Mouse (Mus musculus): Measurements from ENCODE around the gene Mgll. TPM values are rescaled to one million over a fixed set of nuclear protein-coding genes. Genes with fewer than 3 reads are reported as not detected.

Mgll gene
- polyA plus RNA-seq, 1 experiment = 152 TPM

DNA sequence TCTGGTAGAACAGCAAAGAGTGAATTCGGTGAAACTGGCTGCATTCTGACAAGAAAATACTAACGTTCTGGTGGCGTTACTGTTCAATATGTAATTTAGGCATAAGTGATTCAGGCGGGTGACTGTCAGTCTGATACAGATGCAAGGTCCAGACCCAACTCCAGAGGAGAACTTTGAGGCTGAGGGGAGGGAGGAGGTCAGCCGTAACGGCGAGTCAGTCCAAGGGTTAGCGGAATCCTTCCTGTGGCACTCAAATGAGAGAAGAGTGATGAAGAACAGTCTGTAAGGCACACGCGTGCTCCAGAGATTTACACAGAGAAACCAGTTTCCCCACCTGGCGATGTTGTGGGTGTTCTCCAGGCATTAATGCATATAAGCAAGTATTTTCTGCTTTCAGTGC, 36.0 kb upstream of the Mgll start:
- WGBS = 64% methylated on average over 11 of the region's 11 CpGs
- Histone ChIP-seq H3K4me1 (ENCODE audit: control insufficient read depth, insufficient read depth, low read length) (peaks cover 3% of the 10 kb centered on the region; the same call in 1 of the 2 replicates), H3K27me3 (replicated peaks; ENCODE audit: control insufficient read depth, insufficient read depth, low read length) (no peaks in the 10 kb centered on the region), H3K27ac (ENCODE audit: insufficient read depth, low read depth, low read length) (peak overlapping the region; percentile 19; the same call in 1 of the 2 replicates), H3K4me3 (ENCODE audit: insufficient read depth, low read depth, low read length) (no peak overlapping the region), H3K36me3 (ENCODE audit: control insufficient read depth, insufficient read depth, low read length) (no peaks in the 10 kb centered on the region)
- DNase-seq = peak; percentile 79
- no peak for TF ChIP-seq POLR2A (IDR thresholded peaks at IDR 0.05; ENCODE audit: low read depth, low read length)
- no peak for TF ChIP-seq CTCF (conservative IDR thresholded peaks at IDR 0.05; ENCODE audit: insufficient read depth, insufficient read length, low read depth, low read length)

DNA sequence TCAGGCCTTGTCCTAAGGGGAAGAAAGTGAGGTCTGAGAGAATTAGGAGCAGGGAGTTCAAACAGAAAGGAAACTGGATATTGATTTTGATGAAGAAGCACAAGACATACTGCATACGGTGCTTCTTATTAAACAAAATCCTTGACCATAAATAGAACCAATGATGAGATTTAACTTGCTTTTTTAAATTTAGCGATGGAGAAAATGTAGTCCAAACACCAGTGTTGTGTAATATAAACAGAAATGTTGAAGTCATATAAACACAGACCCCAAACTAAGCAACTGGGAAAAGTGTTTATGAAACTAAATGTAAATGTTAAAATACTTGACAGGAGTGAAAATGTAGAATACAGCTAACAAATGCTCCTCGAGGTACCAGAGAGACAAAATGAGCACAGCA, 35.5 kb upstream of the Mgll start:
- H3K4me1 ChIP-seq (ENCODE audit: control insufficient read depth, insufficient read depth, low read length) = peaks cover 3% of the 10 kb centered on the region; the same call in 1 of the 2 replicates
- no peak for DNase-seq
- H3K4me3 ChIP-seq (ENCODE audit: insufficient read depth, low read depth, low read length) = no peak overlapping the region
- WGBS = 75% methylated on average over 3 of the region's 3 CpGs
- H3K36me3 ChIP-seq (ENCODE audit: control insufficient read depth, insufficient read depth, low read length) = no peaks in the 10 kb centered on the region
- TF ChIP-seq POLR2A (IDR thresholded peaks at IDR 0.05; ENCODE audit: low read depth, low read length) (no peak), CTCF (conservative IDR thresholded peaks at IDR 0.05; ENCODE audit: insufficient read depth, insufficient read length, low read depth, low read length) (no peak)
- no peak overlapping the region for H3K27ac ChIP-seq (ENCODE audit: insufficient read depth, low read depth, low read length)
- H3K27me3 ChIP-seq (replicated peaks; ENCODE audit: control insufficient read depth, insufficient read depth, low read length) = no peaks in the 10 kb centered on the region

DNA sequence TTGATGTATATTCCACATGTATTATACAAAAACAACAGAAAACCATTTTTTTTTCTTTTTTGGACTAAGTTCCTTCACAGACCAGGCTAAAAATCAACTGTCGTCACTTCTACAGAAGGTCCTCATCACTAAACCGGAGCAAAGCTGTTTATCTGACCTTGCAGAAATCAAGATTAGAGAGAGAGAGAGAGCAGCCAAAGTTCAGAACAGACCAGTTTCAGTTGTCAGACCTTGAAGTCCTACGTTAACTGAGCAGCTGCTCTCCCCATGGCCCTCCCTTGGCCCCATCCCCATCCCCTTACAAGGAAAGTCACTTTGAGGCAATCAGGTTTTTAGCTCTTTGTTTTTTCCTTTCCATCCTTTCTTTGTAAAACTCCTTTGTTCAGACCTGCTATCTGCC, 34.0 kb upstream of the Mgll start:
- TF ChIP-seq CTCF (conservative IDR thresholded peaks at IDR 0.05; ENCODE audit: insufficient read depth, insufficient read length, low read depth, low read length) = no peak
- TF ChIP-seq POLR2A (IDR thresholded peaks at IDR 0.05; ENCODE audit: low read depth, low read length) = no peak
- Histone ChIP-seq H3K27me3 (replicated peaks; ENCODE audit: control insufficient read depth, insufficient read depth, low read length) (no peaks in the 10 kb centered on the region), H3K4me1 (ENCODE audit: control insufficient read depth, insufficient read depth, low read length) (peaks cover 3% of the 10 kb centered on the region; the same call in 1 of the 2 replicates), H3K36me3 (ENCODE audit: control insufficient read depth, insufficient read depth, low read length) (no peaks in the 10 kb centered on the region), H3K4me3 (ENCODE audit: insufficient read depth, low read depth, low read length) (no peak overlapping the region), H3K27ac (ENCODE audit: insufficient read depth, low read depth, low read length) (no peak overlapping the region)
- DNase-seq = peak; percentile 36
- WGBS = 42% methylated on average over 3 of the region's 3 CpGs

DNA sequence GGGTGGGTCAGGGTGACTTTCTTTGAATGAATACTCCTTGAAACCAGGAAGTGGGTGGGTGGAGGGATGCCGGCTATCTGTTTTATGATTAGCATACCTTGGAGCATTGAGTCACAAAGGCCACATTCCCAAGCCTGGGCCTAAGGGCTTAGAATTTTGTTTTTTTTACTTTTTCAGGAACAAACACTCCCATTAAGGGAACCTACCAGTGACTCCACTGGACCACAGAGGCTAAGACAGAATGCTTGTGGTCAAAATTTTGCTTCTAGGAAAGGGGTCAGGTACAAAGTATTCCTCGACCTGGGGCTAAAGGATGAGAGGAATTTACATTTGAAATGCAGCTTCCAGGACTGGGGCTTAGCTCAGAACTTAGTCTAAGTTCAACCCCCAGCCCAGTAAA, 32.9 kb upstream of the Mgll start:
- Histone ChIP-seq H3K27me3 (replicated peaks; ENCODE audit: control insufficient read depth, insufficient read depth, low read length) (no peaks in the 10 kb centered on the region), H3K36me3 (ENCODE audit: control insufficient read depth, insufficient read depth, low read length) (no peaks in the 10 kb centered on the region), H3K4me3 (ENCODE audit: insufficient read depth, low read depth, low read length) (no peak overlapping the region), H3K4me1 (ENCODE audit: control insufficient read depth, insufficient read depth, low read length) (peaks cover 3% of the 10 kb centered on the region; the same call in 1 of the 2 replicates), H3K27ac (ENCODE audit: insufficient read depth, low read depth, low read length) (no peak overlapping the region)
- DNase-seq = no peak
- 79% methylated on average over 2 of the region's 2 CpGs for WGBS
- TF ChIP-seq CTCF (conservative IDR thresholded peaks at IDR 0.05; ENCODE audit: insufficient read depth, insufficient read length, low read depth, low read length) (no peak), POLR2A (IDR thresholded peaks at IDR 0.05; ENCODE audit: low read depth, low read length) (no peak)

DNA sequence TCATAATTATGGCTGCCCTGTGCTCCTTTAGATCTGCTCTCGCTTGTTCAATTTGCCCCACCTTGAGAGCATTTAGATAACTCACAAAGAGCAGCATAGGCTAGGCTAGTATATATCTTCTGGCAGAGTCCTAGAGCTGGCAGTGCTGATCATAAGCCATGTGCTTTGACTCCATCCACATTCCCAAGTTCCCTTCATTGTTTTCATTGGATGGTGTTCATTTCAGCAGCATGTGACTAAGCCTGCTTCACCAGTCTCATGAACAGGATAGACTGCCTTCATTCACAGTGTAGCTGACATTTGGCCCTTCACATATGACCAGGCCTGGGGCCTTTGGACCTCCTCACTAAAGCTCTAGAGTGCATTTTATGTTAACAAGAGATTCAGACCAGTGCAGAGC, 21.3 kb upstream of the Mgll start:
- H3K27me3 ChIP-seq (replicated peaks; ENCODE audit: control insufficient read depth, insufficient read depth, low read length) = no peaks in the 10 kb centered on the region
- no peaks in the 10 kb centered on the region for H3K36me3 ChIP-seq (ENCODE audit: control insufficient read depth, insufficient read depth, low read length)
- no peak overlapping the region for H3K27ac ChIP-seq (ENCODE audit: insufficient read depth, low read depth, low read length)
- TF ChIP-seq CTCF (conservative IDR thresholded peaks at IDR 0.05; ENCODE audit: insufficient read depth, insufficient read length, low read depth, low read length) (no peak), POLR2A (IDR thresholded peaks at IDR 0.05; ENCODE audit: low read depth, low read length) (no peak)
- H3K4me1 ChIP-seq (ENCODE audit: control insufficient read depth, insufficient read depth, low read length) = no peaks in the 10 kb centered on the region
- no peak overlapping the region for H3K4me3 ChIP-seq (ENCODE audit: insufficient read depth, low read depth, low read length)
- 97% methylated on average over 1 of the region's 1 CpGs for WGBS
- no peak for DNase-seq

DNA sequence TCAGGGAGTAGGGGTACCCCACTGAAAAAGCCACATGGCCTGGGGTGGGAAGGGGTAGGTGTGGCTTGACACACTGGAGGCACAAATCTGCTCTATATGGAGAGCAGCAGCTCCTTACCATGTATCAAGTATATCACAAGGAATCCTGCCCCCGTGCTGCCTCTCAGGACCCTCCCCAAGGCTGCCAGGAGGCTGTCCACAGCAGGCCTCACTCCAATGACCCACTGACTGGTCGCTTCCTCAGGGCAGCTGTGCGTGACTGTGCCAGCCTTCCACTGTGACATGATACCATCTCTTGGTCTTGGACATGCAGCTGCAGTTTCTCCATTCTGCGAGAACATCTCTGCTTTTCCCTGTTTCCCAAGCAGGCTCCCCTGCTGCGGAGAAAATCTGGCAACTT, 20.5 kb upstream of the Mgll start:
- Histone ChIP-seq H3K4me3 (ENCODE audit: insufficient read depth, low read depth, low read length) (no peak overlapping the region), H3K27ac (ENCODE audit: insufficient read depth, low read depth, low read length) (no peak overlapping the region), H3K27me3 (replicated peaks; ENCODE audit: control insufficient read depth, insufficient read depth, low read length) (no peaks in the 10 kb centered on the region), H3K4me1 (ENCODE audit: control insufficient read depth, insufficient read depth, low read length) (no peaks in the 10 kb centered on the region), H3K36me3 (ENCODE audit: control insufficient read depth, insufficient read depth, low read length) (no peaks in the 10 kb centered on the region)
- TF ChIP-seq POLR2A (IDR thresholded peaks at IDR 0.05; ENCODE audit: low read depth, low read length) (no peak), CTCF (conservative IDR thresholded peaks at IDR 0.05; ENCODE audit: insufficient read depth, insufficient read length, low read depth, low read length) (no peak)
- no peak for DNase-seq
- 81% methylated on average over 5 of the region's 5 CpGs for WGBS

DNA sequence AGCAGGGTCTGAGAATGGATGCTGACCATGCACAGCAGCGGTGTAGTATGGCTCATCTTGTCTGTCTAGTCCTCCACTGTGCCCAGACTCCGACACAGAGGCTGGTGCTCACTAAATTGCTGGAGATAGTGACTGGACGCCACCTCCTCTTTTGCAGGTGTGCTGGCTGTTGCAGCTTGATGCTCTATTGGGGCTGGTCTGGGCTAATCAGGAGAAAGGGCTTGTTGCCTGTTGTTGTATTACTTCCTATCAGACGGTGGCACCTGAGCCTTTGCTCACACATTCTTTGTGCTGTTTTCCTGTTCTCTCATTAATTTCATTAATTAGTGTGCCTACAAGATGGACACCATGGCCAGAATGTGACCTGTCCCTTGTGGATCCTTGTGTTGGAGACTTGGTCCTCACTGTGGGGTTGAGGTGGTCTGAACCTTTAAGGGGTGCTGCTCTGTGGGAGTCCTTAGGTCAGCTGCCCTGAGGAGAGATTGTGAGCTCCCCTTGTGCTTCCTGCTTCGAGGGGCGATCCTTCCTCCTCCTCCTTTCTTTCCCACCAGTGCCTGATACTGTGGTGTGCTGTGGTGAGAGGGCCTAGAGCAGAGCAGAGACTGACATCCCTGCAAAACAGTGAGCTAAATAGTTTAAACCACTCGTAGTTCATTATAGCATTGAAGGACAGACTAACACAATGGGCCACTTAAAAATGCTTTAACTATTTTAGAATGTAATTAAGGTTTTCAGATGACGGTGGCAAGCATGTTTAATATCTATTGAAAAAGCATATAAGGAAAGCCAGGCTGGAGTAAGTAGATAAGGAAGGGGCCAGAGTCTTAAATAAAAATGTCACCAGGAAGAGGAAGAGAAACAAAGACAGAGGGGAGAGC, 15.6 kb upstream of the Mgll start:
- 72% methylated on average over 8 of the region's 8 CpGs for WGBS
- H3K36me3 ChIP-seq (ENCODE audit: control insufficient read depth, insufficient read depth, low read length) = no peaks in the 10 kb centered on the region
- H3K27me3 ChIP-seq (replicated peaks; ENCODE audit: control insufficient read depth, insufficient read depth, low read length) = no peaks in the 10 kb centered on the region
- TF ChIP-seq POLR2A (IDR thresholded peaks at IDR 0.05; ENCODE audit: low read depth, low read length) (no peak), CTCF (conservative IDR thresholded peaks at IDR 0.05; ENCODE audit: insufficient read depth, insufficient read length, low read depth, low read length) (no peak)
- no peak overlapping the region for H3K27ac ChIP-seq (ENCODE audit: insufficient read depth, low read depth, low read length)
- H3K4me3 ChIP-seq (ENCODE audit: insufficient read depth, low read depth, low read length) = no peak overlapping the region
- DNase-seq = no peak
- H3K4me1 ChIP-seq (ENCODE audit: control insufficient read depth, insufficient read depth, low read length) = no peaks in the 10 kb centered on the region

Data from kidney, adult 2 months (tissue).